Comparison of ENCODE assay signal across 8 mouse cellular contexts in the genomic region with DNA sequence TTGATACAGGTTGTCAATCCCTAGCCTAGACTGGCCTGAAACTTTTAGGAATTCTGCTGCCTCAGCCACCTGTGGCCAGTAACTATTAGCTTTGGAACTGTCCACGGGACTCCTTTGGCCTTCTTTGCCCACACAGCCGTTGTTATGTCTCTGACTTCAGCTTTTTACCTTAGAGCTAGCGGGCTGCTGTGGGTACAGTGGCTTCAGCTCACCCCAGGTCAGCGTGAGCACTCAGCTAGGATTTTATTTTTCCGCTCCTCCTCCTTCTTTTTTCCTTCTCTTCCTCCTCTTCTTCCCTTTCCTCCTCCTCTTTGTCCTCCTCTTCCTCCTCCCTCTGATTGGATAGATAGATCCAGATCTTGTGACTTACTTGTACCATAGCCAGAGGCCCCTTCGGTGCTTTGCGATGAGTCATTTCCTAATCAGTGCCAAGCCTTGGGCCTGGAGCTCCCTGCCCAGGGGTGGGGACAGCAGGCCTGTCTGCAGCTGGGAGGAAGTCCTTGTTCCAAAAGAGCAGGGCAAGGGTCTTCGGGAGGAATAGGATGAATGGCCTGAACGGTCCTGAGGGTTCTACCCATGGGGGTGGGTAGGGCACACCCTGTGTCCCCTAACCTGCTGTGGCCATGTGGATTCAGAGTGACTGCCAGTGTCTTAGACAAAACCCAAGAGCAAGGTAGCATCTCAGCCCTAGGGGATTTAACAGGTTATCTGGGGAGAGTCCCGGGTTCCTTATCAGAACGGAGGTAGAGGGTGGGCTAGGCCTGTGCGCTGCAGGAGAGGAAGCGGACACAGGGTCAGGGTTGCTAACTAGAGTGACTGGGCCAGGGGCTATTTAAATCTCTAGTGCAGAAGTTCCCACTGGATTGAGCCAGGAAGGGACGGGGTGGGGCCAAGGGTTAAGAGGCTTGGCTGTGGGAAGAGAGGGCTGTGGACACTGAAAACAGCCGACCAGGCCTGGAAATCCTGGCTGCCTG. TPM values are rescaled to one million over a fixed set of nuclear protein-coding genes. Genes with fewer than 3 reads are reported as not detected.
DNase-seq lines count a peak whose midpoint lies in the region; ATAC-seq and TF ChIP-seq lines count a peak whose summit lies in the region.

No protein-coding gene starts in this region.

- WGBS in cerebellum, adult 2 months: 54% methylated on average over 15 of the region's 15 CpGs
- WGBS in kidney, adult 2 months: 19% methylated on average over 15 of the region's 15 CpGs
- WGBS in lung, adult 2 months: 13% methylated on average over 15 of the region's 15 CpGs

- DNase-seq in cerebellum, adult 2 months: peak; percentile 55 to 76
- no peak for DNase-seq in cerebellum, postnatal 10 days
- peak; percentile 93 for DNase-seq in Muller cell, postnatal 12 days (ENCODE audit: inconsistent ontology term)
- peak; percentile 79 for DNase-seq in gastrocnemius, postnatal 25 days
- DNase-seq in kidney, adult 2 months: peak; percentile 92
- peak; percentile 70 for DNase-seq in lung, adult 2 months
- DNase-seq in urinary bladder, postnatal 36 days (ENCODE audit: low spot score in 2 of 2): peak; percentile 68 to 80

- H3K36me3 ChIP-seq in kidney, adult 2 months (ENCODE audit: control insufficient read depth, insufficient read depth, low read length): no peaks in the 10 kb centered on the region

- no peaks in the 10 kb centered on the region for H3K27me3 ChIP-seq in cerebellum, adult 2 months (ENCODE audit: control insufficient read depth, insufficient read depth, low read length)
- H3K27me3 ChIP-seq in kidney, adult 2 months (replicated peaks; ENCODE audit: control insufficient read depth, insufficient read depth, low read length): no peaks in the 10 kb centered on the region

- peak overlapping the region; percentile 15; the same call in 1 of the 2 replicates for H3K27ac ChIP-seq in cerebellum, adult 2 months (ENCODE audit: insufficient read depth, low read length)
- peak overlapping the region; percentile 85 for H3K27ac ChIP-seq in kidney, adult 2 months (ENCODE audit: insufficient read depth, low read depth, low read length)

- peaks cover 22% of the 10 kb centered on the region for H3K4me1 ChIP-seq in cerebellum, adult 2 months (ENCODE audit: control insufficient read depth, insufficient read depth, low read length)
- H3K4me1 ChIP-seq in kidney, adult 2 months (ENCODE audit: control insufficient read depth, insufficient read depth, low read length): peaks cover 35% of the 10 kb centered on the region
- H3K4me1 ChIP-seq in lung, adult 2 months (ENCODE audit: control insufficient read depth, insufficient read depth, low read length): peaks cover 33% of the 10 kb centered on the region

- no peak for ATAC-seq in megakaryocyte-erythroid progenitor cell, adult 5-6 weeks (replicated peaks; ENCODE audit: low FRiP score, low TSS enrichment, poor library complexity, severe bottlenecking)

- TF ChIP-seq POLR2A in cerebellum, adult 2 months (IDR thresholded peaks at IDR 0.05; ENCODE audit: borderline replicate concordance, insufficient read depth, low read length): no peak
- TF ChIP-seq POLR2A in kidney, adult 2 months (IDR thresholded peaks at IDR 0.05; ENCODE audit: low read depth, low read length): no peak
- peak; percentile 30; the same call in 1 of the 2 replicates for TF ChIP-seq POLR2A in lung, adult 2 months (IDR thresholded peaks at IDR 0.05; ENCODE audit: borderline replicate concordance, extremely low read depth, low read depth, low read length)

- TF ChIP-seq CTCF in cerebellum, adult 2 months (IDR thresholded peaks at IDR 0.05; ENCODE audit: borderline replicate concordance, insufficient read depth, low read depth, low read length): no peak
- TF ChIP-seq CTCF in kidney, adult 2 months (conservative IDR thresholded peaks at IDR 0.05; ENCODE audit: insufficient read depth, insufficient read length, low read depth, low read length): no peak
- no peak for TF ChIP-seq CTCF in lung, adult 2 months (IDR thresholded peaks at IDR 0.05; ENCODE audit: insufficient read depth, low read length)

- H3K4me3 ChIP-seq in cerebellum, adult 2 months (replicated peaks; ENCODE audit: insufficient read depth, low read depth, low read length): no peak overlapping the region
- no peak overlapping the region for H3K4me3 ChIP-seq in kidney, adult 2 months (ENCODE audit: insufficient read depth, low read depth, low read length)
- H3K4me3 ChIP-seq in lung, adult 2 months (replicated peaks; ENCODE audit: extremely low read depth, low read depth, low read length): peak overlapping the region; percentile 44

RNA-seq across cellular contexts. Expression of a gene that starts 58.5 kb away (rescaled TPM):
- polyA plus RNA-seq in cerebellum, adult 2 months (2012; rRNA removed): 40.7 and 41.2 TPM in 2 replicates
- 1 to 10 TPM; 6.2 to 7.9 TPM for total RNA-seq in gastrocnemius, postnatal 25 days (2021)
- 24.0 and 29.5 TPM in 2 replicates for polyA plus RNA-seq in kidney, adult 2 months (2012; rRNA removed)
- 24.5 and 29.0 TPM in 2 replicates for polyA plus RNA-seq in lung, adult 2 months (2012; rRNA removed)
- total RNA-seq in megakaryocyte-erythroid progenitor cell, adult 5-6 weeks (2014; fragmentation: Nextera tagmentation): 4.5 and 7.9 TPM in 2 replicates
- total RNA-seq in megakaryocyte-erythroid progenitor cell, adult 5-6 weeks (2017): 3.5 and 4.6 TPM in 2 replicates

Comparison
In these comparisons a context has a peak if more than half of its experiments do, and no peak if none do; other contexts are left out.
1. DNase-seq: peak in cerebellum, adult 2 months (2 of 2), Muller cell, postnatal 12 days (single experiment), gastrocnemius, postnatal 25 days (single experiment), kidney, adult 2 months (single experiment), lung, adult 2 months (single experiment) and urinary bladder, postnatal 36 days (2 of 2); none in cerebellum, postnatal 10 days (0 of 2).